Mouse (Mus musculus): Measurements from ENCODE around the gene Dhcr24. TPM values are rescaled to one million over a fixed set of nuclear protein-coding genes. Genes with fewer than 3 reads are reported as not detected.

Gene Dhcr24
- polyA plus RNA-seq, 1 experiment from 2014 or later, result 11.0 TPM

Other genes with a start within 250 kb of the Dhcr24 start
- gene Usp24, start 244.8 kb upstream of the Dhcr24 start, polyA plus RNA-seq (2016; fragmentation: Nextera tagmentation; extraction: Ambion mirVana), result 6.4 and 7.0 TPM in 2 replicates
- gene Pcsk9, start 96.7 kb upstream of the Dhcr24 start, polyA plus RNA-seq (2016; fragmentation: Nextera tagmentation; extraction: Ambion mirVana), result 4.7 and 5.4 TPM in 2 replicates
- not detected in 2 replicates for gene Bsnd, start 68.8 kb upstream of the Dhcr24 start, polyA plus RNA-seq (2016; fragmentation: Nextera tagmentation; extraction: Ambion mirVana)
- gene Lexm, start 56.2 kb downstream of the Dhcr24 start, polyA plus RNA-seq (2016; fragmentation: Nextera tagmentation; extraction: Ambion mirVana), result not detected in 2 replicates
- not detected in 2 replicates for gene Ttc22, start 61.4 kb downstream of the Dhcr24 start, polyA plus RNA-seq (2016; fragmentation: Nextera tagmentation; extraction: Ambion mirVana)
- 16.2 and 16.5 TPM in 2 replicates for gene Pars2, start 90.0 kb downstream of the Dhcr24 start, polyA plus RNA-seq (2016; fragmentation: Nextera tagmentation; extraction: Ambion mirVana)
- gene Ttc4, start 117.9 kb downstream of the Dhcr24 start, polyA plus RNA-seq (2016; fragmentation: Nextera tagmentation; extraction: Ambion mirVana), result 113 and 119 TPM in 2 replicates
- 0.04 and 0.05 TPM in 2 replicates for gene Mroh7, start 169.9 kb downstream of the Dhcr24 start, polyA plus RNA-seq (2016; fragmentation: Nextera tagmentation; extraction: Ambion mirVana)
- not detected in 2 replicates for gene Fam151a, start 172.9 kb downstream of the Dhcr24 start, polyA plus RNA-seq (2016; fragmentation: Nextera tagmentation; extraction: Ambion mirVana)
- 2.0 and 2.2 TPM in 2 replicates for gene Acot11, start 244.0 kb downstream of the Dhcr24 start, polyA plus RNA-seq (2016; fragmentation: Nextera tagmentation; extraction: Ambion mirVana)